ENCODE assay signal across 20 mouse cellular contexts in the genomic region with DNA sequence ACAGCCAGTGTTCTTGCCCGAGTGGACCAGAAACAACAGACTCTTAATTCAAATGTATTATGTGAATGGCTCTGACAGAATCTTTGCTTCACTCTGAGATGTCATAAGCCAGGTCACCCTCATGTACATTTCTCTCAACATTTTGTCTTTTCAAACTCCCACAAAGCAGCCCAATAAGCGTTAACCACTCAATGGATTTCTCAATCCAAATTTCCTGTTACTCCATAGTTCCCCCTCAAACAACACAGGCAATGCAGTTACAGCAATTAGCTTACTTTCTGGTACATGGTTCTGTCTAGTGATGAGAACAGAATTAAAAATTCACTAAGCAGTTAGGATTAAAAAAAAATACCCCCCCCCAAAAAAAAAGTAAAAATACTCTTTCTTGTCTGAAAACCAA.
DNase-seq lines count a peak whose midpoint lies in the region; ATAC-seq lines count a peak whose summit lies in the region.
"Had no signal": no experiment of that assay in that cellular context is flagged by ENCODE, and none has a peak within 500 bp of the region (broad histone marks: within the 10 kb centered on the region; RNA-seq: fewer than 3 reads in every experiment).

No protein-coding gene starts in this region.

- peak; percentile 58; the same call in 1 of the 2 replicates for ATAC-seq in common myeloid progenitor, adult 5-6 weeks (replicated peaks; ENCODE audit: low read depth, poor library complexity, severe bottlenecking)
- peak; percentile 98 for ATAC-seq in granulocyte monocyte progenitor cell, adult 5-6 weeks (replicated peaks; ENCODE audit: poor library complexity, severe bottlenecking)
- peak; percentile 84 for ATAC-seq in megakaryocyte, adult 5-6 weeks (ENCODE audit: poor library complexity, severe bottlenecking)
- ATAC-seq in megakaryocyte progenitor cell, adult 5-6 weeks (replicated peaks; ENCODE audit: poor library complexity) = peak; percentile 94
- no peak for ATAC-seq in erythroid progenitor cell, adult 5-6 weeks (replicated peaks; ENCODE audit: low FRiP score, poor library complexity, severe bottlenecking)
- ATAC-seq: activated CD4-positive, CD25-positive, alpha-beta regulatory T cell, adult 4 months; CD4-positive, CD25-positive, alpha-beta regulatory T cell, adult 4 months; Patski had no signal

- no peak for DNase-seq in cerebellum, adult 11 months
- DNase-seq in embryo, embryonic 9.5 days (ENCODE audit: extremely low spot score) = no peak
- no peak for DNase-seq in frontal cortex, postnatal 14 days (ENCODE audit: low spot score in 2 of 2)
- DNase-seq: adrenal gland, adult 2 months; adrenal gland, adult 8-10 months; adrenal gland, postnatal 10 days; adrenal gland, postnatal 14 days; adrenal gland, postnatal 25 days; adrenal gland, postnatal 36 days; B cell, adult 2 months; cerebellum, adult 11-12 months; cerebellum, adult 18-20 months had no signal
